Mouse (Mus musculus) midbrain, embryonic 15.5 days (tissue): ENCODE data around the gene Efcab8. TPM values are rescaled to one million over a fixed set of nuclear protein-coding genes. Genes with fewer than 3 reads are reported as not detected.

Experiments
- ATAC-seq: fragments of 200-750 bp; cut with Nextera tagmentation; replicated peaks from 2 replicates; pipeline ENCODE4 v1.8.0; 2017; ENCODE audit warnings: moderate TSS enrichment
- H3K27ac ChIP-seq: fragments of 300-500 bp; sonication (generic); 2 replicates; pipeline ENCODE4 v1.5.1; 2015; ENCODE audit warnings: mild to moderate bottlenecking, inconsistent platforms
- H3K27me3 ChIP-seq: fragments of 300-500 bp; sonication (generic); replicated peaks from 2 replicates; pipeline ENCODE4 v1.6.1; 2015; ENCODE audit warnings: inconsistent platforms
- H3K36me3 ChIP-seq: fragments of 300-500 bp; sonication (generic); replicated peaks from 2 replicates; pipeline ENCODE4 v1.6.1; 2015; ENCODE audit warnings: inconsistent platforms
- H3K4me1 ChIP-seq: fragments of 300-500 bp; sonication (generic); 2 replicates; pipeline ENCODE4 v1.6.1; 2015; ENCODE audit warnings: inconsistent platforms
- H3K4me2 ChIP-seq: fragments of 300-500 bp; sonication (generic); 2 replicates; pipeline ENCODE4 v1.6.1; 2015; ENCODE audit warnings: inconsistent platforms, mild to moderate bottlenecking, moderate library complexity
- H3K4me3 ChIP-seq: fragments of 300-500 bp; sonication (generic); 2 replicates; pipeline ENCODE4 v1.5.1; 2015; ENCODE audit warnings: mild to moderate bottlenecking, inconsistent platforms
- H3K9ac ChIP-seq: fragments of 300-500 bp; sonication (generic); 2 replicates; pipeline ENCODE4 v1.6.1; 2015; ENCODE audit warnings: mild to moderate bottlenecking, inconsistent platforms
- H3K9me3 ChIP-seq: fragments of 300-500 bp; sonication (generic); 2 replicates; pipeline ENCODE4 v1.6.1; 2016; ENCODE audit warnings: inconsistent platforms
- WGBS: fragments of 180-500 bp; shearing (Covaris S2); methylation state at CpG from one replicate; pipeline ENCODE4 v1.1.7; 2015; ENCODE audit warnings: mixed read lengths; 5-methylcytosine and 5-hydroxymethylcytosine counted together
- polyA plus RNA-seq: library from polyadenylated mRNA; unstranded; fragments of >200 nt; fragmentation: Nextera tagmentation; extraction: Ambion mirVana; gene quantifications from 2 replicates; pipeline ENCODE4 v1.2.1, GENCODE M21; 2015

The Efcab8 gene
- polyA plus RNA-seq, 1 experiment from 2014 or later: 0.04 TPM

DNA sequence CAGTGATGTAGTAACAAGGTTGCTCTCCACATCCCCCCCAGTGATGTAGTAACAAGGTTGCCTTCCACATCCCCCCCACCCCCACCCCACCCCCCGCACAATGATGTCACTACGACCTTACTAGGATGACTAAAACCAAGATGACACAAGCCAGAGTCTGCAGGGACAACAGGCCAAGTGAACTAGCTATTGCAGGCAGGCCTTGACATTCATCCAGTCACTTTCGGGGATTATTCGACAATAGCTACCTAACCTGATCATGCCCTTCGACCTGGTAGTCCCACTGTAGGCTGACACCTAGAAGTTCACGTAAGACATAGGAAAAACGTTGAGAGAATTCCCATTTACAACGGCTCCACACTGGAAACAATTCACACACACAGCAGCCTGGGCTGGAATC is 53.6 kb downstream of the Efcab8 start:
- Histone ChIP-seq H3K27me3 (no peaks in the 10 kb centered on the region), H3K4me3 (no peak overlapping the region), H3K36me3 (no peaks in the 10 kb centered on the region), H3K9me3 (no peaks in the 10 kb centered on the region), H3K4me1 (no peaks in the 10 kb centered on the region), H3K9ac (no peak overlapping the region), H3K27ac (no peak overlapping the region), H3K4me2 (no peak overlapping the region)
- 89% methylated on average over 8 of the region's 8 CpGs for WGBS
- no peak for ATAC-seq

DNA sequence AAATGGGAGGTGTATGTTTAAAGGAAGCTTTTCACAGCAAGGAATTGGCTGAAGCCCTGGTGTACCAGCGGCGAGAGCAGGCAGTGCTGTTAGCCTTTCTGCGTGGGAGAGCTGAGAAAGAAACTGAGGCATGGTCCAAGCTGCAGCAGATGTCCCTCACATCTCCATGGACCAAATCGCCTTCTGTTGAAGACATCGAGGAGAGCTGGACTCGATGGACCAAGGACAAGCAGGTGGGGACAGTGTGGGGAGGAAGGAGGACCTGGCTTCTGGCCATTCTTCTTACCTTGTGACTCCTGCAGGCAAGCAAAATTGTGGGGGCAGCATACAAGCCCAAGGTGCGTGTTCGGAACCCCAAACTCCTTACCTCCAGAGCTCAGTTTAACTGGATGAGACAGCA is 63.1 kb downstream of the Efcab8 start:
- no peaks in the 10 kb centered on the region for H3K36me3 ChIP-seq
- H3K27me3 ChIP-seq: no peaks in the 10 kb centered on the region
- WGBS: 82% methylated on average over 8 of the region's 8 CpGs
- ATAC-seq: no peak
- no peak overlapping the region for H3K27ac ChIP-seq
- H3K4me2 ChIP-seq: no peak overlapping the region
- no peaks in the 10 kb centered on the region for H3K4me1 ChIP-seq
- H3K4me3 ChIP-seq: no peak overlapping the region
- no peaks in the 10 kb centered on the region for H3K9me3 ChIP-seq
- no peak overlapping the region for H3K9ac ChIP-seq

DNA sequence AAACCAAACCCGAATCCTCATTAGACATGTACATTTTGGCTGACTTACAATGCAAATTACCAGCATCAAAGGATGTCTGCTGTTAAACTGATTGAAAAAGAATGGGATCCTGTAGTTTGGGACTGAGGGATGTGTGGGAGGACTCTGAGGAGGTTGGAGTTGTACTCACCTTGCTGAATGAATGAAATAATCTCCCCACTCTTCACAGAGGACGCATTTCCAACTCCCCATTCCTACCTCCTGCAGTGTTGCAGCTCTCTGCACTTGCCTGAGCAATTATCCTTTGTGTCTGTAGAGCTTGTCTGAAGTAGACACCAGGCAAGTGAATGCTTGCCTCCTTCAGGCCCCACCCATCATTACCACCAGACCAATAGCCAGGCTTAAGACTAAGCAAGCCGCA is 68.7 kb downstream of the Efcab8 start:
- ATAC-seq: no peak
- Histone ChIP-seq H3K4me2 (no peak overlapping the region), H3K9ac (no peak overlapping the region)

DNA sequence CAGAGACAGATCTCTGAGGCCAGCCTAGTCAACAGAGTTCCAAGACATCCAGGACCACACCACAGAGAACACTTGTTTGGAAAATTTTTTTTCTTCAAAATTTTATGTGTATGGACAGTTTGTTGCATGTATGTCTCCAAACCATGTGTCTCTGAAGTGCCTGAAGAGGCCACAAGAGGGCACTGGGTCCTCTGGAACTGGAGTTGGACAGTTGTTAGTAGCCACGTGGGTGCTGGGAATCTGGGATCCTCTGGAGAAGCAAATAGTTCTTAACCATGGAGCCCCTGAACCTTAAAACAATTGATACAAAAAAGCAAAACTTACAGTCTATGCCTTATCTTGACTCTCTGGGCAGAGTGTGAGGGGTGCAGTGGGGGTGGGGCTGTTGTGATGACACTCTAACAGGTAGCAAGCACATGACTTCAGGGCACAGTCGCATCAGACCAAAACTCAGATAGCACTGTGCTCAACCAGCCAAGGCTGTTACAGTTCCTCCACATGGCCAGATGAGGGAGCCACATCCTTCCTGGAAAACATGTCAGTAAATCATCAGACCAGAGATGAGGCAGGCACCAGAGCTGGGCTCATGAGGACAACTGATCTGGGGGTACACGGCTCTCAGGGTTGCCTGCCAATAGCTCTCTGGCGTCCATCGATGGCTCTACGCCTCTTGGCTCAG is 70.8 kb downstream of the Efcab8 start:
- Histone ChIP-seq H3K27me3 (no peaks in the 10 kb centered on the region), H3K4me3 (no peak overlapping the region), H3K4me2 (no peak overlapping the region), H3K4me1 (no peaks in the 10 kb centered on the region), H3K36me3 (no peaks in the 10 kb centered on the region), H3K9me3 (0 out of 2 replicates have a peak, but pooled peaks cover 2% of the 10 kb centered on the region), H3K27ac (no peak overlapping the region), H3K9ac (no peak overlapping the region)
- 88% methylated on average over 6 of the region's 6 CpGs for WGBS
- ATAC-seq: no peak

More for the DNA sequence above, 68.7 kb downstream of the Efcab8 start:
- H3K9me3 ChIP-seq: 0 out of 2 replicates have a peak, but pooled peaks cover 2% of the 10 kb centered on the region
- no peaks in the 10 kb centered on the region for H3K36me3 ChIP-seq
- no peak overlapping the region for H3K4me3 ChIP-seq
- WGBS: 72% methylated on average over 3 of the region's 3 CpGs
- no peaks in the 10 kb centered on the region for H3K27me3 ChIP-seq
- H3K27ac ChIP-seq: no peak overlapping the region
- H3K4me1 ChIP-seq: no peaks in the 10 kb centered on the region

DNA sequence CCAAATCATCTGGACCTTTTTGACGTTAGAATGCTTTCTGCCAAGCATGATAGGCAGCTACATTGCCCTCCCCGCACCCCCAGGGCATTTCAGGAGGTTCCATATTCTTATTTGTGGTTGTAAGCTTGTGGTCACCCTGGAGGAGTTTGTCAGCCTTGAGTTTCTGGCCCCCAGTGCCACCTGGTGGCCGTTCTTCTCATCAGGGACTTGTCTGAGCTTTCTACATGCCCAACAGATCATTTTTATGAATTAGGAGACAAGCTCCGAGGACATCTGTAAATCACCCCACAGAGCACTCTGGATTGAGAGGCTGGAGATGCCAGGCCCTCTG is 71.3 kb downstream of the Efcab8 start:
- Histone ChIP-seq H3K27ac (no peak overlapping the region), H3K4me3 (no peak overlapping the region), H3K4me1 (no peaks in the 10 kb centered on the region), H3K9ac (no peak overlapping the region), H3K27me3 (no peaks in the 10 kb centered on the region), H3K4me2 (no peak overlapping the region), H3K9me3 (0 out of 2 replicates have a peak, but pooled peaks cover 2% of the 10 kb centered on the region), H3K36me3 (no peaks in the 10 kb centered on the region)
- no peak for ATAC-seq
- 54% methylated on average over 4 of the region's 4 CpGs for WGBS

DNA sequence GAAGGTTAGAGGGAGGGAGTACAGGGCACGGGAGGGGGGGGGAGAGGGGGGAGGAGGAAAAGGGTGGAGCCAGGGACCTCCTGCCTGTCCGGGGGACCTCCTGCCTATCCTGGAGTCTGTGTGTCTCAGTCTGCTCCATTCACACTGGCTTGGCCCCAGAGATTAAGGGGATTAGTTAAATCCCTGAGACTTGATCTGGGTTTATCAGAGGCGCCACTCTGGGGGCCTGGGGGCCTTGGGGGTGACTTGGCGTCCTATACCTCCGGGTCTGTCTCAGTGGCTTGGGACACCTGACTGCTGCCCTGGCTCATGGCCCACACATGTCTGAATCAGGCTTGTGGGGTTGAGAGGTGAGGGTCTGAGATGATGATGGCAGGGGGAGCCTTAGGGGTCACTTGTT is 73.8 kb downstream of the Efcab8 start:
- Histone ChIP-seq H3K36me3 (no peaks in the 10 kb centered on the region), H3K27me3 (no peaks in the 10 kb centered on the region), H3K27ac (no peak overlapping the region), H3K9ac (no peak overlapping the region), H3K4me3 (no peak overlapping the region), H3K4me1 (no peaks in the 10 kb centered on the region), H3K4me2 (no peak overlapping the region), H3K9me3 (0 out of 2 replicates have a peak, but pooled peaks cover 2% of the 10 kb centered on the region)
- 0% methylated on average over 5 of the region's 5 CpGs for WGBS
- no peak for ATAC-seq

DNA sequence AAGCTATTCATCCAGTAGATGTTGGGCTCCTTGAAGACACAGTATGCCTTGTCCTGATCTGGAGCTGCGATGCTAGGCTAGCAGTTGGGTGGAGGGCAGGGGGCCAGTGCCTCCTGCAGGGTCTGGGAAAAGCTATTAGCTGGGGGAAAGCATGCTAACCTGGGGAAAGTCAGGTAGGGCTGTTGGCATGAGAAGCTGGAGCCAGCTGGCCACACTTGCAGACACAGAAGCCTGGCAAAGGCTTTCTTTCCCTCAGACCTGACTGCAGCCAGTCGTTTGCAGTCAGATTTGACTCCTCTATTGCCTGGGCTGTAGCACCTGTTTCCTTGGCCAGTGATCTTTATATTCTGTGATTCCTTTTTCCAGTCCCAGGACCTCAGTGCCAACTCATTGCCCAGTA is 79.8 kb downstream of the Efcab8 start:
- Histone ChIP-seq H3K9me3 (no peaks in the 10 kb centered on the region), H3K27me3 (no peaks in the 10 kb centered on the region), H3K4me2 (no peak overlapping the region), H3K36me3 (no peaks in the 10 kb centered on the region), H3K9ac (no peak overlapping the region), H3K27ac (no peak overlapping the region), H3K4me1 (no peaks in the 10 kb centered on the region), H3K4me3 (no peak overlapping the region)
- 84% methylated on average over 2 of the region's 2 CpGs for WGBS
- ATAC-seq: no peak

DNA sequence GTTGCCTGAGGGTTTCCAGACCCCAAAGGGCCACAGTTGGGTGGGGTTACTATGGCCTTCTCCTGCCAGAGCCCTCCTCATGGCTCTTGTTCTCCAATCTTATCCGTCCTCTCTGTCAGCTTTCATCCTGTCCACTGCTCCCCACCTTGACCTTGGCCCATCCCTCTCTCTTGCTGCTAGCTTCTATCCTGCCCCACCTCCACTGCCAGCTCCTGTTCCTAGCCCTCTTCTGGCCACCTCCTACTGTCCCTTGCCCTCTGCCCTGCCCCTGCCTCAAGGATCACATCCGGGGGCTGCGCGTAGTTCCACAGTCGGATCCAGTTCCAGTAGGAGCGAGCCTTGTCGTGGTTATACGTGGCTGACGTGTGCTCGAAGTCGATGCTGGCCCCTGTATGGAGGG is 80.6 kb downstream of the Efcab8 start:
- ATAC-seq: no peak
- WGBS: 96% methylated on average over 11 of the region's 11 CpGs
- Histone ChIP-seq H3K27ac (no peak overlapping the region), H3K4me1 (no peaks in the 10 kb centered on the region), H3K4me2 (no peak overlapping the region), H3K36me3 (no peaks in the 10 kb centered on the region), H3K9me3 (no peaks in the 10 kb centered on the region), H3K4me3 (no peak overlapping the region), H3K27me3 (no peaks in the 10 kb centered on the region), H3K9ac (no peak overlapping the region)

DNA sequence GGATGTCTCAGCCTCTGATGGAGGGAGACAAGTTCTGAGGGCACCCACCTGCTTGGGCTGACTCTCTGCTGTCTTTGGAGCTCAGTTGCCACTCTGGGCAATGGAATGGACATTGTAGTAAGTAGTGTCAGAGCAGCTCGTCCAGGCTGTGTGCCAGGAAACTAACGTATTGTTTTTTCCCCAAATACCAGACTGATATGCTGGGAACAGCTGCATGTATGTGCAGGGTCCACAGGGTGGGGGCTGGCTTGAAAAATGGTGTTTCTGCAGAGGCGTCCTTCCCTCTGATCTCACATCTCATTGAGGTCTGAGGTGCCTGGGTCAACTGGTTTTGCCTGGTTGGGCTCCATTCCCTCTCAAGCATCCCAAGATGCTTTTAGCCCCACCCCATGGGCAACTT is 81.0 kb downstream of the Efcab8 start:
- H3K9ac ChIP-seq: no peak overlapping the region
- H3K27ac ChIP-seq: no peak overlapping the region
- H3K4me3 ChIP-seq: no peak overlapping the region
- H3K9me3 ChIP-seq: no peaks in the 10 kb centered on the region
- no peak for ATAC-seq
- H3K27me3 ChIP-seq: no peaks in the 10 kb centered on the region
- H3K36me3 ChIP-seq: no peaks in the 10 kb centered on the region
- H3K4me1 ChIP-seq: no peaks in the 10 kb centered on the region
- no peak overlapping the region for H3K4me2 ChIP-seq
- 73% methylated on average over 3 of the region's 3 CpGs for WGBS

DNA sequence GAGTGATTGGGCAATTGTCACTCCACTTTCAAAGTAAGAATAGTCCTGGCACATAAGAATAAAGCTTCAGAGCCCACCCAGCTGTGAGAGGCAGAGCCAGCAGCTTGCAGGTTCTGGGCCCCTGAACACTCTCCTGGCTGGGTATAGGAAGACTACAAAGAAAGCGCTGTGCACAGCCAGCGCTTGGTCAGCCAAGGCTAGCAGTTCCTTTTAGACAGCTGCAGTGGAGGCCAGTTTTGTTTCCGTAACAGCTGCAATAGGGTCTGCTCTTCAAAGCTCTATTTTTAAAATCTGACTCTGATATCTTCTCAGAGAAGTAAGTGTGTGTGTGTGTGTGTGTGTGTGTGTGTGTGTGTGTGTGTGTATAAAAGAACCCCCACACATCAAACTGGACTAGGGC is 82.2 kb downstream of the Efcab8 start:
- Histone ChIP-seq H3K27me3 (no peaks in the 10 kb centered on the region), H3K36me3 (no peaks in the 10 kb centered on the region), H3K4me2 (no peak overlapping the region), H3K4me1 (no peaks in the 10 kb centered on the region), H3K9ac (no peak overlapping the region), H3K9me3 (no peaks in the 10 kb centered on the region), H3K27ac (no peak overlapping the region), H3K4me3 (no peak overlapping the region)
- 62% methylated on average over 3 of the region's 3 CpGs for WGBS
- no peak for ATAC-seq

DNA sequence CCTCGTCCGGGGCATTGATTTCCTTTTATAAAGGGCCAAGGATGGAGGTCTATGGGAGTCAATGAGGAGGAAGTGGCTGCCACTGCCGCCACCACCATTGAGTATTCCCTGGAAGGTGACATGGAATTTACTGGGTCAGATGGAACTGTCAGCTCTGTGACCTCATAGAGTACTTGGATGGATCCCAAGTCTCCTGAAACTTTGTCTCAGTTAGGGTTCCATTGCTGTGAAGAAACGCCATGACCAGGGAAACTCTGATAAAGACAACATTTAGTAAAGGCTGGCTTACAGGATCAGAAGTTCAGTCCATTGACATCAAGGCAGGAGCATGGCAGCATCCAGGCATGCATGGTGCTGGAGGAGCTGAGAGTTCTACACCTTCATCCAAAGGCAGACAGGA is 91.3 kb downstream of the Efcab8 start, which contains the start of gene Sun5:
TSS of gene Sun5 (minus strand) at position 101 of the 400 bp plus-strand sequence.
- H3K9ac ChIP-seq: no peak within 1 kb of the TSS
- 88% methylated on average over 4 of the region's 4 CpGs for WGBS
- H3K27ac ChIP-seq: no peak within 1 kb of the TSS
- H3K9me3 ChIP-seq: no peaks in the 10 kb centered on the region
- H3K36me3 ChIP-seq: no peaks in the 10 kb centered on the region
- H3K4me1 ChIP-seq: no peaks in the 10 kb centered on the region
- no peaks in the 10 kb centered on the region for H3K27me3 ChIP-seq
- no peak within 1 kb of the TSS for H3K4me2 ChIP-seq
- no peak within 1 kb of the TSS for H3K4me3 ChIP-seq
- no peak for ATAC-seq

DNA sequence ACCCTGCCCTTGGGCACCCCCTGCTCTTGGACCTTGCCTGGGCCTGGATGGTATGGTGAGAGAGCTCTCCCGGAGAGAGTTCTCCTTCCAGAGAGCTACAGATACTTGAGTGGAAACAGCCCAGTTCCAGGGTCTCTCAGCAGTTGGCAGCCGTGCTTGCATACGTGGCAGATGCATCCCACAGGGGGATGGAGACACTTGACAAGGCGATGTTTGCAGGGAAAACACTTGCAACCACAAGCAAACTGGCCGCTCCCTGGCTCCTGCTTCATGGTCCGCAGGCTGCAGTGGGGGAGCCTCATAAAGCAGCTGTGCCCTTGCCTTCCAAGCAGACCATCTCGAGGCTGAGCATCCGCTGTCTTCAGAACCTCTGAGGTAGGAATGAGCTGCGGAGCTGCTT is 95.0 kb downstream of the Efcab8 start, which contains the start of gene Bpifb2:
TSS of gene Bpifb2 (plus strand) at position 301 of the 400 bp plus-strand sequence.
- no peak within 1 kb of the TSS for H3K4me2 ChIP-seq
- no peaks in the 10 kb centered on the region for H3K4me1 ChIP-seq
- H3K9ac ChIP-seq: no peak within 1 kb of the TSS
- H3K36me3 ChIP-seq: no peaks in the 10 kb centered on the region
- no peaks in the 10 kb centered on the region for H3K27me3 ChIP-seq
- 76% methylated on average over 9 of the region's 9 CpGs for WGBS
- H3K9me3 ChIP-seq: no peaks in the 10 kb centered on the region
- H3K4me3 ChIP-seq: no peak within 1 kb of the TSS
- no peak for ATAC-seq
- no peak within 1 kb of the TSS for H3K27ac ChIP-seq
